Mouse (Mus musculus): Measurements from ENCODE around the gene B3galt5. TPM values are rescaled to one million over a fixed set of nuclear protein-coding genes. Genes with fewer than 3 reads are reported as not detected.

B3galt5 gene
- polyA plus RNA-seq, 1 experiment from 2014 or later: 5.3 TPM

- Histone ChIP-seq H3K9ac (no peak overlapping the region), H3K27ac (ENCODE audit: low read depth) (no peak overlapping the region), H3K4me1 (ENCODE audit: insufficient read depth) (no peaks in the 10 kb centered on the region), H3K9me3 (ENCODE audit: low read depth, low read length) (no peaks in the 10 kb centered on the region), H3K4me2 (no peak overlapping the region), H3K4me3 (ENCODE audit: low read depth, low read length) (no peak overlapping the region), H3K27me3 (ENCODE audit: insufficient read depth, low read length) (no peaks in the 10 kb centered on the region), H3K36me3 (ENCODE audit: insufficient read depth) (no peaks in the 10 kb centered on the region)
- TF ChIP-seq CTCF (IDR thresholded peaks at IDR 0.05; ENCODE audit: low read depth): no peak
- whole genome bisulfite sequencing: 59% methylated on average over 9 of the region's 9 CpGs
- ATAC-seq (ENCODE audit: insufficient read depth): no peak
- DNase-seq: no peak
Measured at GRCm38 (mm10) chr16:96291885-96292284, 56.3 kb downstream of the B3galt5 start.

GRCm38 (mm10) chr16:96292530-96293173 is 57.1 kb downstream of the B3galt5 start:
- WGBS: 62% methylated on average over 15 of the region's 15 CpGs
- no peak overlapping the region for H3K4me2 ChIP-seq
- TF ChIP-seq CTCF (IDR thresholded peaks at IDR 0.05; ENCODE audit: low read depth): no peak
- no peaks in the 10 kb centered on the region for H3K4me1 ChIP-seq (ENCODE audit: insufficient read depth)
- no peak overlapping the region for H3K4me3 ChIP-seq (ENCODE audit: low read depth, low read length)
- H3K27ac ChIP-seq (ENCODE audit: low read depth): no peak overlapping the region
- H3K27me3 ChIP-seq (ENCODE audit: insufficient read depth, low read length): no peaks in the 10 kb centered on the region
- ATAC-seq (ENCODE audit: insufficient read depth) (no peak), DNase-seq (no peak)
- H3K9me3 ChIP-seq (ENCODE audit: low read depth, low read length): no peaks in the 10 kb centered on the region
- H3K9ac ChIP-seq: no peak overlapping the region
- H3K36me3 ChIP-seq (ENCODE audit: insufficient read depth): no peaks in the 10 kb centered on the region

GRCm38 (mm10) chr16:96298075-96298474 is 62.5 kb downstream of the B3galt5 start:
- Histone ChIP-seq H3K4me2 (no peak overlapping the region), H3K4me1 (ENCODE audit: insufficient read depth) (no peaks in the 10 kb centered on the region), H3K27ac (ENCODE audit: low read depth) (no peak overlapping the region), H3K9me3 (ENCODE audit: low read depth, low read length) (no peaks in the 10 kb centered on the region), H3K4me3 (ENCODE audit: low read depth, low read length) (no peak overlapping the region), H3K36me3 (ENCODE audit: insufficient read depth) (no peaks in the 10 kb centered on the region), H3K9ac (no peak overlapping the region), H3K27me3 (ENCODE audit: insufficient read depth, low read length) (no peaks in the 10 kb centered on the region)
- TF ChIP-seq CTCF (IDR thresholded peaks at IDR 0.05; ENCODE audit: low read depth): no peak
- ATAC-seq (ENCODE audit: insufficient read depth) (peak; percentile 54; the same call in 1 of the 2 replicates), DNase-seq (no peak)

- no peak for TF ChIP-seq CTCF (IDR thresholded peaks at IDR 0.05; ENCODE audit: low read depth)
- H3K4me1 ChIP-seq (ENCODE audit: insufficient read depth): no peaks in the 10 kb centered on the region
- no peaks in the 10 kb centered on the region for H3K9me3 ChIP-seq (ENCODE audit: low read depth, low read length)
- ATAC-seq (ENCODE audit: insufficient read depth) (no peak), DNase-seq (no peak)
- WGBS: 64% methylated on average over 3 of the region's 3 CpGs
- H3K36me3 ChIP-seq (ENCODE audit: insufficient read depth): no peaks in the 10 kb centered on the region
- no peak overlapping the region for H3K4me2 ChIP-seq
- no peak overlapping the region for H3K4me3 ChIP-seq (ENCODE audit: low read depth, low read length)
- no peak overlapping the region for H3K27ac ChIP-seq (ENCODE audit: low read depth)
- H3K27me3 ChIP-seq (ENCODE audit: insufficient read depth, low read length): no peaks in the 10 kb centered on the region
- no peak overlapping the region for H3K9ac ChIP-seq
Measured at GRCm38 (mm10) chr16:96298574-96298973, 63.0 kb downstream of the B3galt5 start.

- Histone ChIP-seq H3K4me3 (ENCODE audit: low read depth, low read length) (no peak overlapping the region), H3K4me2 (no peak overlapping the region), H3K9me3 (ENCODE audit: low read depth, low read length) (no peaks in the 10 kb centered on the region), H3K4me1 (ENCODE audit: insufficient read depth) (no peaks in the 10 kb centered on the region), H3K27ac (ENCODE audit: low read depth) (no peak overlapping the region), H3K36me3 (ENCODE audit: insufficient read depth) (no peaks in the 10 kb centered on the region), H3K27me3 (ENCODE audit: insufficient read depth, low read length) (no peaks in the 10 kb centered on the region), H3K9ac (no peak overlapping the region)
- no peak for TF ChIP-seq CTCF (IDR thresholded peaks at IDR 0.05; ENCODE audit: low read depth)
- no peak for ATAC-seq (ENCODE audit: insufficient read depth)
- WGBS: 72% methylated on average over 4 of the region's 4 CpGs
- no peak for DNase-seq
Measured at GRCm38 (mm10) chr16:96303356-96303755, 67.8 kb downstream of the B3galt5 start.

- ATAC-seq (ENCODE audit: insufficient read depth): no peak
- TF ChIP-seq CTCF (IDR thresholded peaks at IDR 0.05; ENCODE audit: low read depth): no peak
- no peak overlapping the region for H3K4me3 ChIP-seq (ENCODE audit: low read depth, low read length)
Measured at GRCm38 (mm10) chr16:96304438-96304837, 68.8 kb downstream of the B3galt5 start.

GRCm38 (mm10) chr16:96306905-96307304 is 71.3 kb downstream of the B3galt5 start:
- H3K4me3 ChIP-seq (ENCODE audit: low read depth, low read length): no peak overlapping the region
- no peak for ATAC-seq (ENCODE audit: insufficient read depth)
- no peaks in the 10 kb centered on the region for H3K27me3 ChIP-seq (ENCODE audit: insufficient read depth, low read length)
- no peak for TF ChIP-seq CTCF (IDR thresholded peaks at IDR 0.05; ENCODE audit: low read depth)
- H3K27ac ChIP-seq (ENCODE audit: low read depth): no peak overlapping the region
- H3K36me3 ChIP-seq (ENCODE audit: insufficient read depth): no peaks in the 10 kb centered on the region
- no peak overlapping the region for H3K4me2 ChIP-seq
- DNase-seq: no peak
- H3K4me1 ChIP-seq (ENCODE audit: insufficient read depth): no peaks in the 10 kb centered on the region
- H3K9me3 ChIP-seq (ENCODE audit: low read depth, low read length): no peaks in the 10 kb centered on the region
- 72% methylated on average over 4 of the region's 4 CpGs for WGBS
- H3K9ac ChIP-seq: no peak overlapping the region

More at GRCm38 (mm10) chr16:96304438-96304837, 68.8 kb downstream of the B3galt5 start:
- Histone ChIP-seq H3K36me3 (ENCODE audit: insufficient read depth) (no peaks in the 10 kb centered on the region), H3K27ac (ENCODE audit: low read depth) (no peak overlapping the region), H3K9ac (no peak overlapping the region), H3K4me1 (ENCODE audit: insufficient read depth) (no peaks in the 10 kb centered on the region), H3K4me2 (no peak overlapping the region), H3K27me3 (ENCODE audit: insufficient read depth, low read length) (no peaks in the 10 kb centered on the region), H3K9me3 (ENCODE audit: low read depth, low read length) (no peaks in the 10 kb centered on the region)
- DNase-seq: no peak

Measured in lung, embryonic 14.5 days (tissue).